Mouse (Mus musculus) layer of hippocampus, adult 9-10 months (tissue): ENCODE measurements around the gene Gm20388.
A peak's percentile ranks its signal among the peaks of the same experiment; 100 is the strongest.

Source experiments
- DNase-seq: peaks from one replicate; pipeline ENCODE4 v3.0.0; 2022; ENCODE audit warnings: low spot score

The Gm20388 gene

GRCm38 (mm10) chr8:123859648-123860259 lies 3949.1 kb downstream of the Gm20388 start, which contains the start of gene Ccsap:
Gene Ccsap, minus strand, starts transcription at chr8:123860209.
- DNase-seq = no peak

GRCm38 (mm10) chr8:123860386-123860785 lies 3949.7 kb downstream of the Gm20388 start:
- no peak for DNase-seq

GRCm38 (mm10) chr8:123865786-123866185 lies 3955.1 kb downstream of the Gm20388 start:
- DNase-seq = no peak

GRCm38 (mm10) chr8:123866971-123867370 lies 3956.3 kb downstream of the Gm20388 start:
- no peak for DNase-seq

GRCm38 (mm10) chr8:123872048-123872447 lies 3961.4 kb downstream of the Gm20388 start:
- DNase-seq = no peak

- no peak for DNase-seq
Measured at GRCm38 (mm10) chr8:123873364-123873763, 3962.7 kb downstream of the Gm20388 start.

- no peak for DNase-seq
Measured at GRCm38 (mm10) chr8:123874324-123874723, 3963.7 kb downstream of the Gm20388 start.

- DNase-seq = no peak
Measured at GRCm38 (mm10) chr8:123877865-123878264, 3967.2 kb downstream of the Gm20388 start.

GRCm38 (mm10) chr8:123880271-123880670 lies 3969.6 kb downstream of the Gm20388 start:
- no peak for DNase-seq

GRCm38 (mm10) chr8:123880821-123881350 lies 3970.2 kb downstream of the Gm20388 start:
- no peak for DNase-seq

- DNase-seq = no peak
Measured at GRCm38 (mm10) chr8:123882412-123882811, 3971.8 kb downstream of the Gm20388 start.

- DNase-seq = no peak
Measured at GRCm38 (mm10) chr8:123883094-123883493, 3972.5 kb downstream of the Gm20388 start.

GRCm38 (mm10) chr8:123884721-123885565 lies 3974.3 kb downstream of the Gm20388 start:
- DNase-seq = peak; percentile 51

- no peak for DNase-seq
Measured at GRCm38 (mm10) chr8:123887163-123887562, 3976.5 kb downstream of the Gm20388 start.

GRCm38 (mm10) chr8:123887956-123888355 lies 3977.3 kb downstream of the Gm20388 start:
- DNase-seq = no peak

GRCm38 (mm10) chr8:123889797-123890196 lies 3979.2 kb downstream of the Gm20388 start:
- DNase-seq = no peak

- no peak for DNase-seq
Measured at GRCm38 (mm10) chr8:123891271-123891670, 3980.6 kb downstream of the Gm20388 start.

- no peak for DNase-seq
Measured at GRCm38 (mm10) chr8:123891883-123892585, 3981.4 kb downstream of the Gm20388 start.

GRCm38 (mm10) chr8:123892586-123893155 lies 3982.0 kb downstream of the Gm20388 start:
- DNase-seq = no peak

- DNase-seq = no peak
Measured at GRCm38 (mm10) chr8:123893413-123893812, 3982.8 kb downstream of the Gm20388 start.

GRCm38 (mm10) chr8:123894502-123895097 lies 3984.0 kb downstream of the Gm20388 start, which contains the start of gene Acta1:
Gene Acta1, minus strand, starts transcription at chr8:123894751.
- no peak for DNase-seq

GRCm38 (mm10) chr8:123895230-123895629 lies 3984.6 kb downstream of the Gm20388 start:
- no peak for DNase-seq
